Mouse (Mus musculus): ENCODE data around the gene Actl11.

- TF ChIP-seq CTCF (IDR thresholded peaks at IDR 0.05; ENCODE audit: insufficient read depth, low read depth, low read length) (no peak), POLR2A (IDR thresholded peaks at IDR 0.05; ENCODE audit: insufficient read depth, low read depth, low read length) (no peak)
These were observed 47.4 kb downstream of the Actl11 start, which contains the start of gene Uba7 for GRCm38 (mm10) chr9:107975399-107976386.

Data from olfactory bulb, adult 2 months (tissue).